Mouse (Mus musculus): Measurements from ENCODE around the gene Rpp38. TPM values are rescaled to one million over a fixed set of nuclear protein-coding genes. Genes with fewer than 3 reads are reported as not detected.

Gene Rpp38
- polyA plus RNA-seq (2012; rRNA removed) = 15.8 and 16.1 TPM in 2 replicates

DNA sequence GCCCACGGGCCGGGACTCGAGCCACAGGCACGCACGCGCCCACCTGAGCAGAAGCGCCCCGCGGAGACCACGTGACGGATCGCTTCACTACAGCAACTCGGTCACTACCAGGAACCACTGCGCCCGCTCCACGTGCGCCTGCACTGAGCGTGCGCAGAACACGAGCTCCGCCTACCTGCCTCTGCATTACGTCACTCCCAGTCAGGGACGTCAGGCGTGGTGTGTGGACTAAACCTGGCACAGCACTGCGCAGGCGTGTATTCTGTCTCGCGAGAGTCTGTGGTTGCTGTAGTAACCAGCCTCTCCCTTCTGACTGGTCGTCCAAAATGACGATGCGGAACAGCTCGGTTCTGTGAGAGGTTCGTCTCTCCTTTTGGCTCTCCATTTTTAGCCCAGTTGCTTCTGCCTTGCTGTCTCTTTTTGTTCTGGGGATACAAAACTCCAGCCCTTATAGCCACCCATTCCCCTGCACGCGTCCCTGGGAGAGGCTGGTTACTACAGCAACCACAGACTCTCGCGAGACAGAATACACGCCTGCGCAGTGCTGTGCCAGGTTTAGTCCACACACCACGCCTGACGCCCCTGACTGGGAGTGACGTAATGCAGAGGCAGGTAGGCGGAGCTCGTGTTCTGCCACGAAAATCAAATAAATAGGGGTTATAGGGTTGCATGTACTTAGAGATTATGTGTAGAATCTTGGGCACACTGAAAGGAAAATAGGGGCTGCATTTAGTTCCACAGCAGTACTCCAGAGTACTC, at the start of gene Rpp38:
Rpp38 (minus strand) TSS at position 160 of the 759 bp plus-strand sequence.

GRCm38 (mm10) chr2:3335611-3336301, 3.3 kb upstream of the Rpp38 start, which contains the start of gene Acbd7:
Gene Acbd7 (plus strand): TSS chr2:3336168.

DNA sequence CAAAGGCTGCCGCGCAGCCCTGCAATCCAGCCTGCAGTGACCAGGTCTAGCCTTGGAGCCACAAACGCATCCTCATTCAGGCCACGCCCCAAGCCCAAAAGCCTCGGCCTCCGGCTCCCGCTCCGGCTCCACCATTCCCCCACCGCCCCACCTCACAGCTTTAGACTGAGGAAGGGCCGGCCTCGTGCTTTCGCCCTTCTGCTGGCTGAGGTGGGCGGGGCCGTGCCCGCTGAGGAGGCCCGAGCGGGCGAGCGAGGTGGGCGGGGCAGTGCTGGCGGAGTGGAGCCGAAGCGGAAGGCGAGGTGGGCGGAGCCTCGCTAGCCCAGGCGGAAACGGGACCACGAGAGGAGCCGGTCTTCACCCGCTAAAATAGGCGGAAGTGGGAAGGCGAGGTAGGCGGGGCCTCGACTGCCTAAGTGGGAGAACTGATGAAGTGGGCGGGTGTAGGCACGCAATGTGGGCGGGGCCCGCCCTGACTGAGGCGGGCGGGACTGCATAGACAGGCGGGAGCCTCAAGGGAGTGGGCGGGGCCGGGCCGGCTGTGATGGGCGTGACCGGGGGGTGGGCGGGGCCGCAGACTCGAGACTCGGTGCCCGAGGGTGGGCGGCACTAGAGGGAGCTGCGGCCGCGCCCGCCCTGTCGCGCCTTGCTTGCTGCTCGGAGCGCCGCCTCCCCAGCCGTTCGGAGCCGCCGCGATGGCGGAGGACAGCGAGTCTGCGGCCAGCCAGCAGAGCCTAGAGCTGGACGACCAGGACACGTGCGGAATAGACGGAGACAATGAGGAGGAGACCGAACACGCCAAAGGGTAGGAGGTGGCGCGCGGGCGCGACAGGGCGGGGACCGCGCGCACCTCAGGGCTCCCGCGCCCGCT, 48.6 kb downstream of the Rpp38 start, which contains the start of gene Nmt2:
Nmt2 (plus strand) TSS at position 611 of the 871 bp plus-strand sequence.

Other genes starting within 250 kb of the Rpp38 start
- gene Fam171a1, start 218.4 kb downstream of the Rpp38 start, polyA plus RNA-seq (2012; rRNA removed) = 28.8 and 34.9 TPM in 2 replicates
- gene Nmt2, start 48.4 kb downstream of the Rpp38 start, polyA plus RNA-seq (2012; rRNA removed) = 19.0 and 24.8 TPM in 2 replicates
- gene Acbd7, start 3.5 kb upstream of the Rpp38 start, polyA plus RNA-seq (2012; rRNA removed) = 0.29 and 0.49 TPM in 2 replicates
- not detected in 2 replicates for gene Olah, start 64.6 kb upstream of the Rpp38 start, polyA plus RNA-seq (2012; rRNA removed)
- gene Meig1, start 90.0 kb upstream of the Rpp38 start, polyA plus RNA-seq (2012; rRNA removed) = 0.17 and 0.47 TPM in 2 replicates
- gene Dclre1c, start 91.5 kb upstream of the Rpp38 start, polyA plus RNA-seq (2012; rRNA removed) = 9.1 and 11.5 TPM in 2 replicates
- 21.6 and 23.6 TPM in 2 replicates for gene Suv39h2, start 142.4 kb upstream of the Rpp38 start, polyA plus RNA-seq (2012; rRNA removed)
- 5.7 and 7.0 TPM in 2 replicates for gene Gm45902, start 180.1 kb upstream of the Rpp38 start, polyA plus RNA-seq (2012; rRNA removed)
- 81.3 and 98.4 TPM in 2 replicates for gene Hspa14, start 180.2 kb upstream of the Rpp38 start, polyA plus RNA-seq (2012; rRNA removed)
- gene Cdnf, start 180.4 kb upstream of the Rpp38 start, polyA plus RNA-seq (2012; rRNA removed) = 0.47 and 0.66 TPM in 2 replicates
- 35.0 and 44.5 TPM in 2 replicates for gene Fam107b, start 237.8 kb upstream of the Rpp38 start, polyA plus RNA-seq (2012; rRNA removed)

All from central nervous system, embryonic 11.5 days (tissue).